Mouse (Mus musculus) forebrain, embryonic 11.5 days (tissue): Measurements from ENCODE around the gene Ugp2. TPM values are rescaled to one million over a fixed set of nuclear protein-coding genes. Genes with fewer than 3 reads are reported as not detected.

Experiments
- ATAC-seq: fragments of 200-750 bp; cut with Nextera tagmentation; replicated peaks from 2 replicates; pipeline ENCODE4 v1.8.0; 2017; ENCODE audit warnings: moderate TSS enrichment; ENCODE audit not compliant: low FRiP score
- DNase-seq: peaks from one replicate; pipeline ENCODE4 v3.0.0-alpha.2; 2017; ENCODE audit warnings: low spot score
- H3K27ac ChIP-seq: fragments of 300-500 bp; sonication (generic); 2 replicates; pipeline ENCODE4 v1.5.1; 2014; ENCODE audit warnings: low read depth, low read length
- H3K27me3 ChIP-seq: fragments of 300-500 bp; sonication (generic); 2 replicates; pipeline ENCODE4 v1.6.1; 2014; ENCODE audit warnings: mild to moderate bottlenecking, low read length, mixed read lengths; ENCODE audit not compliant: control insufficient read depth, insufficient read depth
- H3K36me3 ChIP-seq: fragments of 300-500 bp; sonication (generic); 2 replicates; pipeline ENCODE4 v1.6.1; 2014; ENCODE audit warnings: mild to moderate bottlenecking, low read length, moderate library complexity, mixed read lengths; ENCODE audit not compliant: control insufficient read depth, insufficient read depth
- H3K4me1 ChIP-seq: fragments of 300-500 bp; sonication (generic); replicated peaks from 2 replicates; pipeline ENCODE4 v1.6.1; 2014; ENCODE audit warnings: low read length, mixed read lengths; ENCODE audit not compliant: control insufficient read depth, insufficient read depth
- H3K4me2 ChIP-seq: fragments of 300-500 bp; sonication (generic); 2 replicates; pipeline ENCODE4 v1.6.1; 2014; ENCODE audit warnings: low read depth, mild to moderate bottlenecking, low read length, moderate library complexity, mixed read lengths; ENCODE audit not compliant: severe bottlenecking
- H3K4me3 ChIP-seq: fragments of 300-500 bp; sonication (generic); 2 replicates; pipeline ENCODE4 v1.5.1; 2014; ENCODE audit warnings: low read depth, low read length
- H3K9ac ChIP-seq: fragments of 300-500 bp; sonication (generic); 2 replicates; pipeline ENCODE4 v1.6.1; 2014; ENCODE audit warnings: low read length
- H3K9me3 ChIP-seq: fragments of 300-500 bp; sonication (generic); 2 replicates; pipeline ENCODE4 v1.6.1; 2016; ENCODE audit warnings: low read length, mixed read lengths; ENCODE audit not compliant: control insufficient read depth
- whole genome bisulfite sequencing: fragments of 180-500 bp; shearing (Covaris S2); extraction: QIAGEN DNeasy Blood & Tissue Kit; methylation state at CpG from one replicate; pipeline ENCODE4 v1.1.7; 2014; 5-methylcytosine and 5-hydroxymethylcytosine counted together
- polyA plus RNA-seq: library from polyadenylated mRNA; unstranded; fragments of >200 nt; fragmentation: Nextera tagmentation; extraction: Ambion mirVana; gene quantifications from 2 replicates; pipeline ENCODE4 v1.2.1, GENCODE M21; 2014

The Ugp2 gene
- polyA plus RNA-seq, 1 experiment from 2014 or later: 59.9 TPM

DNA sequence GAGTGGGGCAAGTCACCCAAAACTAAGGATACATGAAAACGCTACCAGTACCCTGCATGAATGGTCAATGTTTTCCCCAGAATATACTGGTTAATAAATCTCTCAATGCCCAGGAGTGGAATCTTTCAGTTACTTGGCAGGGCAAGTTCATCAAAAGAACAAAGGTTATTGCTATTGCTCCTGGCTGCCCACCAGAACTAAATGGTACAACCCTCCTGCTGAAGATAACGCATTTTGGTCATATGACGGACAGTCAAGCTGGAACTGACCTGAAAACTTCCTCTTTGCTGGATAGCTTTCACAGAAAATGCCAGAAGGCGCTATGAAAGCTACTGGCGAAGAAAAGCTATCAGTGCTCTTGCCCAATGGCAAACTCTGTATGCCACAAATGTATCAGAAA lies 45.2 kb downstream of the Ugp2 start:
- Histone ChIP-seq H3K27ac (no peak overlapping the region), H3K27me3 (no peaks in the 10 kb centered on the region), H3K4me1 (no peaks in the 10 kb centered on the region), H3K4me3 (no peak overlapping the region), H3K36me3 (no peaks in the 10 kb centered on the region; the same call in 1 of the 2 replicates), H3K9ac (no peak overlapping the region), H3K4me2 (no peak overlapping the region), H3K9me3 (no peaks in the 10 kb centered on the region)
- no peak for ATAC-seq
- WGBS: 92% methylated on average over 5 of the region's 5 CpGs
- no peak for DNase-seq

DNA sequence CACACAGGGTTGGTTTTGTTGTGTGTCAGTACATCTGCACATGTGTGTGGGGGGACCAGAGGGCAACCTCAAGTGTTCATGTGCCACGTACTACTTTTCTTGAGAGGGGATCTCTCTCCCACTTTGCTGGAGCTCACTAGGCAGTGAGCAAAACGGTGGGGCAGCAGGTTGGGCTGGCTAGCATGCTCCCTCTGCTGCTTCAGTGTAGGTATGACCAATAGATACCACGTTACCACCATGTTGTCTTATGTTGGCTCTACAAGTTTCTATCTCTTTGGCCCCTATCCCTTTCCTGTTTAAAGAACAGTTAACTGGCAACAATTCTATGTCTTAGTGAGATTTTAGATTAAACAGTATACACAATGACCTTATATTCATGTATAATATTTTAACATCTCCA lies 48.7 kb downstream of the Ugp2 start:
- no peaks in the 10 kb centered on the region for H3K4me1 ChIP-seq
- no peak overlapping the region for H3K4me3 ChIP-seq
- H3K4me2 ChIP-seq: no peak overlapping the region
- H3K27me3 ChIP-seq: no peaks in the 10 kb centered on the region
- H3K27ac ChIP-seq: no peak overlapping the region
- H3K9me3 ChIP-seq: no peaks in the 10 kb centered on the region
- no peaks in the 10 kb centered on the region; the same call in 1 of the 2 replicates for H3K36me3 ChIP-seq
- no peak for ATAC-seq
- no peak for DNase-seq
- no peak overlapping the region for H3K9ac ChIP-seq
- 89% methylated on average over 3 of the region's 3 CpGs for WGBS

DNA sequence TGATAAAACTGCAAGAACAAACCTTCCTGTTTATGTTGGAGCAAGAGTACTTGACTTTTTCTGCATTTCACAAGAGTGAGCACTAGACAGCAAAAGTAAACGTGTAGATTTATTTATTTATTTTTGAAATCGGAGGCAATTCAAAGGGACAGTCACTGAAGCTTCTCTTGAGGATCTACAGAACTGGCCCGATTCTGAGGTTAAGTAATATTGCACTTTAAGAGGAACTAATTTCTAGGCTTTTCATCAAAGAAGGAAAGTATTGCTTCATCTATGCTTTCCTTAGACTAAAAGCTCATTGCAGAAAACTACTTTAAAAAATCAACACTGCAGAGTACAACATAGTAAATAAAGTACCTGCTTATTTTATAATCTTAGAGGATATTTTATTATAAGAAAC lies 49.4 kb downstream of the Ugp2 start:
- Histone ChIP-seq H3K9me3 (no peaks in the 10 kb centered on the region), H3K4me3 (no peak overlapping the region), H3K36me3 (no peaks in the 10 kb centered on the region; the same call in 1 of the 2 replicates), H3K4me2 (no peak overlapping the region), H3K9ac (no peak overlapping the region), H3K27me3 (no peaks in the 10 kb centered on the region), H3K4me1 (no peaks in the 10 kb centered on the region), H3K27ac (no peak overlapping the region)
- no peak for DNase-seq
- ATAC-seq: no peak
- WGBS: 85% methylated on average over 3 of the region's 3 CpGs

- Histone ChIP-seq H3K27ac (no peak overlapping the region), H3K9me3 (no peaks in the 10 kb centered on the region), H3K36me3 (no peaks in the 10 kb centered on the region), H3K4me2 (no peak overlapping the region), H3K27me3 (no peaks in the 10 kb centered on the region), H3K4me1 (no peaks in the 10 kb centered on the region), H3K9ac (no peak overlapping the region), H3K4me3 (no peak overlapping the region)
- 91% methylated on average over 9 of the region's 9 CpGs for WGBS
- no peak for DNase-seq
- no peak for ATAC-seq
Observed at GRCm38 (mm10) chr11:21313922-21314657, 56.9 kb downstream of the Ugp2 start.

- no peak for DNase-seq
Observed at GRCm38 (mm10) chr11:21309516-21309915, 61.5 kb downstream of the Ugp2 start.

GRCm38 (mm10) chr11:21308119-21308518 lies 62.9 kb downstream of the Ugp2 start:
- DNase-seq (no peak), ATAC-seq (no peak)
- Histone ChIP-seq H3K36me3 (no peaks in the 10 kb centered on the region), H3K27ac (no peak overlapping the region), H3K9me3 (no peaks in the 10 kb centered on the region), H3K27me3 (no peaks in the 10 kb centered on the region), H3K4me3 (no peak overlapping the region), H3K4me1 (no peaks in the 10 kb centered on the region), H3K9ac (no peak overlapping the region), H3K4me2 (no peak overlapping the region)
- WGBS: 86% methylated on average over 5 of the region's 5 CpGs

More at GRCm38 (mm10) chr11:21309516-21309915, 61.5 kb downstream of the Ugp2 start:
- 37% methylated on average over 6 of the region's 6 CpGs for WGBS
- H3K9ac ChIP-seq: no peak overlapping the region
- no peaks in the 10 kb centered on the region for H3K36me3 ChIP-seq
- no peak for ATAC-seq
- no peak overlapping the region for H3K4me2 ChIP-seq
- no peak overlapping the region for H3K4me3 ChIP-seq
- no peaks in the 10 kb centered on the region for H3K27me3 ChIP-seq
- H3K4me1 ChIP-seq: no peaks in the 10 kb centered on the region
- no peaks in the 10 kb centered on the region for H3K9me3 ChIP-seq
- H3K27ac ChIP-seq: no peak overlapping the region

DNA sequence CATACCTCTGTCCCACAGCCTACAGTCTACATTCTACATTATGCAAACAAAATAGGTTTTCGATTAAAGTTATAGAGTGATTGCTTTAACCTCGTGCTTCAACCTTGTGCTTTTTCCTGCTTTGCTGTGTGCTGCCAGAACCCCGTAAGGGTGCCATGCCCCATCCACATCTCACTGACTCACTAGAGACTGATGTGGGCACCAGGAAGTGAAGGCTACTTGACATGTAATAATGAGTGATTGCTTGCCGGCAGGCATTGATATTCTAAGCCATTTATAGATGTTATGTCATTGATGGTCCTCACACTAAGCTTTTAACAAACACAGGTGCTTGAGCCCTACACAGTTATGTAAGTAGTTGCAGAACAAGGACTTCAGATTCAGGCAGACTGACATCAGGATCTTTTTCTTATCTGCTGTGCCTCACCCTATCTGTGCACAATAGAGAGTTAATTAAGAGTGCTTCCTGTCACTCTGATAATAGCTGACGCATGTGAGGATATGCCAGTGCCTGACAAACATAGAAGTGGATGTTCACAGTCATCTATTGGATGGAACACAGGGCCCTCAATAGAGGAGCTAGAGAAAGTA lies 63.8 kb downstream of the Ugp2 start:
- no peaks in the 10 kb centered on the region for H3K4me1 ChIP-seq
- WGBS: 91% methylated on average over 5 of the region's 5 CpGs
- ATAC-seq (no peak), DNase-seq (no peak)
- H3K9me3 ChIP-seq: no peaks in the 10 kb centered on the region
- no peak overlapping the region for H3K27ac ChIP-seq
- no peaks in the 10 kb centered on the region for H3K27me3 ChIP-seq
- H3K36me3 ChIP-seq: no peaks in the 10 kb centered on the region
- no peak overlapping the region for H3K4me3 ChIP-seq
- no peak overlapping the region for H3K4me2 ChIP-seq
- no peak overlapping the region for H3K9ac ChIP-seq

DNA sequence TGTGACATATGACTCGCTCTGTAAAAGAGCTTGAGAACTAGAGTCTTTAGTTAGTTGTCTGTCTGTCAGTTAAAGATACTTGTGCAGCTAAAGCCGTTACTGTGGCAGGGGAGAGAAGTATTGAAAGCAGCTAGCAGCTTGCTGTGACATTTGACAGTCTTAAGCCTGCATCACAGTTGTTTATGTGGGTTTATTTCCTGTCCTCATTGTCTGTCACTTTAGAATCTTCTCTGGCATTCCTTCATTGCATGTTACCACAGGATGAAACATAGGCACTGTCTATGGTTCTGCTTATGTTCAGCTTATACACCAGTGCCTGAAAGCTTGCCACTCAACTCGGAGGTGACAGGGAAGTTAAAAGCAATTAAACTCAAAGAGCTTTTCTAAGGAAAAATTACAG lies 67.4 kb downstream of the Ugp2 start:
- WGBS: 84% methylated on average over 3 of the region's 3 CpGs
- H3K9me3 ChIP-seq: no peaks in the 10 kb centered on the region
- DNase-seq: no peak
- no peak overlapping the region for H3K27ac ChIP-seq
- H3K9ac ChIP-seq: no peak overlapping the region
- ATAC-seq: no peak
- H3K36me3 ChIP-seq: no peaks in the 10 kb centered on the region; the same call in 1 of the 2 replicates
- H3K27me3 ChIP-seq: no peaks in the 10 kb centered on the region
- H3K4me1 ChIP-seq: no peaks in the 10 kb centered on the region
- H3K4me2 ChIP-seq: no peak overlapping the region
- no peak overlapping the region for H3K4me3 ChIP-seq

DNA sequence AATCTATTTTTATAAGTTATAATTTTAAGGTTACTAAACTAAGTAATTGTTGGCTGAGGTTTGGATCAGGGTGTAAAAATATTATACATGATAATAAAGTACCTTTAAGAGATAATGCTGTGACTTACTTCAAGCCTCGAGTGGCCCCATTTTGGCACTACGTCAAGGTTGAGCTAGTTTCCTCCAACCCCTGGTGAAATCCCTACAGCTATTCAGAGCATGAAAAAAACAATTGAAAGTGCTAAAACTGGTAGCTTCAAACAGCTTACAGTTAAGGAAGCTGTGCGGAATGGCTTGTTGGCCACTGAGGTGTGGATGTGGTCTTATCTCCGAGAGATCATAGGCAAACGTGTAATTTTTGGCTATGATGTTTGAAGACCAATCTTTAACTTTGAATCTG lies 75.5 kb downstream of the Ugp2 start:
- 97% methylated on average over 5 of the region's 5 CpGs for WGBS

More for the DNA sequence above, 75.5 kb downstream of the Ugp2 start:
- no peak for DNase-seq
- H3K27me3 ChIP-seq: no peaks in the 10 kb centered on the region
- H3K27ac ChIP-seq: no peak overlapping the region
- H3K4me3 ChIP-seq: no peak overlapping the region
- no peaks in the 10 kb centered on the region for H3K9me3 ChIP-seq
- no peak overlapping the region for H3K4me2 ChIP-seq
- no peaks in the 10 kb centered on the region; the same call in 1 of the 2 replicates for H3K36me3 ChIP-seq
- ATAC-seq: no peak
- H3K4me1 ChIP-seq: no peaks in the 10 kb centered on the region
- H3K9ac ChIP-seq: no peak overlapping the region
